Comparison of ENCODE assay signal across 10 mouse cellular contexts in the genomic region with DNA sequence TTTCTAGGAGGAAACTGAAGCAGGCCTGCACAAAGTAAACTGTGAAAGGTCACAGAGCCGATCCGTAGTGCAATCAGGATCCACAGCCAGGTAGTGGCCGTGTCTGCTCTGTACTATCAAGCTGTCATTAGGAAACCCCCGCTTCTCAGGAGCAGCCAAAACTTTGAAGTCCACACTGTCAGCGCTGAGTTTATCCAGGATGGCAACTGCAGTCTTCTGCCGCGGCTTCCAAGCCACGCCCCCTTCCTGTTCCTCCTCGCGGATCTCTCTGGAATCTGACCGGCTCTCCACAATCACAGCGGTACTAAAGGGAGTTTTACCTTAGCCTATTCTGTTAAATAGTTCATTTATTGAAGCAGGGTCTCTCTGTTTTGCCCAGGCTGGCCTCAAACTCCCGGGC. TPM values are rescaled to one million over a fixed set of nuclear protein-coding genes. Genes with fewer than 3 reads are reported as not detected.
DNase-seq lines count a peak whose midpoint lies in the region; ATAC-seq and TF ChIP-seq lines count a peak whose summit lies in the region.
"Had no signal": no experiment of that assay in that cellular context is flagged by ENCODE, and none has a peak within 500 bp of the region (broad histone marks: within the 10 kb centered on the region; RNA-seq: fewer than 3 reads in every experiment).

No protein-coding gene starts in this region.

- 0 out of 2 replicates have a peak, but pooled peaks cover under 1% of the 10 kb centered on the region for H3K9me3 ChIP-seq in midbrain, embryonic 10.5 days (replicated peaks)
- H3K9me3 ChIP-seq in midbrain, postnatal 0 days (ENCODE audit: low read length) = no peaks in the 10 kb centered on the region
- no peaks in the 10 kb centered on the region for H3K9me3 ChIP-seq in heart, embryonic 13.5 days
- no peaks in the 10 kb centered on the region for H3K9me3 ChIP-seq in limb, embryonic 10.5 days (replicated peaks)
- 0 out of 2 replicates have a peak, but pooled peaks cover 1% of the 10 kb centered on the region for H3K9me3 ChIP-seq in midbrain, embryonic 14.5 days (ENCODE audit: control insufficient read depth, low read length)

- no peak overlapping the region for H3K4me2 ChIP-seq in midbrain, postnatal 0 days (ENCODE audit: low read depth, low read length, poor library complexity, severe bottlenecking)
- H3K4me2 ChIP-seq in heart, embryonic 13.5 days = peak overlapping the region; percentile 61
- peak overlapping the region; percentile 21; the same call in 1 of the 2 replicates for H3K4me2 ChIP-seq in midbrain, embryonic 14.5 days (ENCODE audit: low read length)

- peak; percentile 36 for DNase-seq in midbrain, embryonic 10.5 days (ENCODE audit: low spot score)
- DNase-seq in midbrain, postnatal 0 days (ENCODE audit: low spot score) = no peak
- peak; percentile 47 for DNase-seq in limb, embryonic 10.5 days (ENCODE audit: low spot score)
- no peak for DNase-seq in midbrain, embryonic 14.5 days
- no peak for DNase-seq in cerebellum, postnatal 36 days
- no peak for DNase-seq in urinary bladder, adult 2 months (ENCODE audit: low spot score)
- DNase-seq in right cerebral cortex, postnatal 14 days = no peak

- no peaks in the 10 kb centered on the region for H3K36me3 ChIP-seq in midbrain, embryonic 10.5 days
- H3K36me3 ChIP-seq in midbrain, postnatal 0 days (ENCODE audit: insufficient read depth, low read length) = no peaks in the 10 kb centered on the region
- H3K36me3 ChIP-seq in heart, embryonic 13.5 days = no peaks in the 10 kb centered on the region
- no peaks in the 10 kb centered on the region for H3K36me3 ChIP-seq in limb, embryonic 10.5 days
- H3K36me3 ChIP-seq in midbrain, embryonic 14.5 days (ENCODE audit: control insufficient read depth, insufficient read depth, low read length) = no peaks in the 10 kb centered on the region

- no peak overlapping the region for H3K9ac ChIP-seq in midbrain, postnatal 0 days (replicated peaks; ENCODE audit: low read length, poor library complexity, severe bottlenecking)
- H3K9ac ChIP-seq in heart, embryonic 13.5 days = no peak overlapping the region
- no peak overlapping the region for H3K9ac ChIP-seq in midbrain, embryonic 14.5 days (replicated peaks; ENCODE audit: low read length)

- no peak overlapping the region for H3K27ac ChIP-seq in midbrain, embryonic 10.5 days (replicated peaks)
- H3K27ac ChIP-seq in midbrain, postnatal 0 days (ENCODE audit: low read depth, low read length) = no peak overlapping the region
- H3K27ac ChIP-seq in heart, embryonic 13.5 days (replicated peaks) = no peak overlapping the region
- H3K27ac ChIP-seq in limb, embryonic 10.5 days = no peak overlapping the region
- no peak overlapping the region for H3K27ac ChIP-seq in midbrain, embryonic 14.5 days (replicated peaks; ENCODE audit: low read depth, low read length)

- peaks cover 100% of the 10 kb centered on the region for H3K27me3 ChIP-seq in midbrain, embryonic 10.5 days (ENCODE audit: low read depth, poor library complexity, severe bottlenecking)
- H3K27me3 ChIP-seq in midbrain, postnatal 0 days (ENCODE audit: insufficient read depth, low read length) = peaks cover 48% of the 10 kb centered on the region
- peaks cover 94% of the 10 kb centered on the region for H3K27me3 ChIP-seq in heart, embryonic 13.5 days (replicated peaks)
- peaks cover 94% of the 10 kb centered on the region for H3K27me3 ChIP-seq in limb, embryonic 10.5 days (ENCODE audit: low read depth, poor library complexity, severe bottlenecking)
- H3K27me3 ChIP-seq in midbrain, embryonic 14.5 days (ENCODE audit: control insufficient read depth, insufficient read depth, low read length) = peaks cover 66% of the 10 kb centered on the region

- no peak for TF ChIP-seq CTCF in midbrain, postnatal 0 days (IDR thresholded peaks at IDR 0.05)

- WGBS in midbrain, embryonic 10.5 days = 5% methylated on average over 13 of the region's 13 CpGs
- WGBS in midbrain, postnatal 0 days = 7% methylated on average over 13 of the region's 13 CpGs
- WGBS in heart, embryonic 13.5 days = 2% methylated on average over 13 of the region's 13 CpGs
- 1% methylated on average over 13 of the region's 13 CpGs for WGBS in limb, embryonic 10.5 days
- WGBS in midbrain, embryonic 14.5 days = 4% methylated on average over 13 of the region's 13 CpGs

- H3K4me3 ChIP-seq in midbrain, embryonic 10.5 days = peak overlapping the region; percentile 21; the same call in 1 of the 2 replicates
- no peak overlapping the region for H3K4me3 ChIP-seq in midbrain, postnatal 0 days (ENCODE audit: low read depth, low read length)
- peak overlapping the region; percentile 30 for H3K4me3 ChIP-seq in heart, embryonic 13.5 days
- H3K4me3 ChIP-seq in limb, embryonic 10.5 days = peak overlapping the region; percentile 27
- H3K4me3 ChIP-seq in midbrain, embryonic 14.5 days (replicated peaks; ENCODE audit: low read depth, low read length) = 0 out of 2 replicates have a peak overlapping the region, but pooled peaks have one; percentile 3
- H3K4me3 ChIP-seq: erythroblast, embryonic 14.5 days had no signal

- ATAC-seq in midbrain, postnatal 0 days (ENCODE audit: low FRiP score) = no peak
- no peak for ATAC-seq in heart, embryonic 13.5 days (ENCODE audit: extremely low read depth, insufficient number of reproducible peaks, low FRiP score, low TSS enrichment)
- ATAC-seq in midbrain, embryonic 14.5 days (ENCODE audit: low FRiP score, low TSS enrichment) = no peak

- peaks cover 25% of the 10 kb centered on the region for H3K4me1 ChIP-seq in midbrain, embryonic 10.5 days
- H3K4me1 ChIP-seq in midbrain, postnatal 0 days (ENCODE audit: insufficient read depth, low read length) = no peaks in the 10 kb centered on the region
- H3K4me1 ChIP-seq in heart, embryonic 13.5 days = peaks cover 11% of the 10 kb centered on the region; the same call in 1 of the 2 replicates
- H3K4me1 ChIP-seq in limb, embryonic 10.5 days = peaks cover 12% of the 10 kb centered on the region
- H3K4me1 ChIP-seq in midbrain, embryonic 14.5 days (ENCODE audit: control insufficient read depth, insufficient read depth, low read length) = 0 out of 2 replicates have a peak, but pooled peaks cover 4% of the 10 kb centered on the region

RNA-seq across cellular contexts. Expression of gene Nkx2-3, which starts 27.3 kb away (rescaled TPM):
- 0.21 and 0.42 TPM in 2 replicates for polyA plus RNA-seq in midbrain, embryonic 10.5 days (2016; fragmentation: Nextera tagmentation; extraction: Ambion mirVana)
- 0.05 TPM in 1 of 2 replicates, not detected in the other for total RNA-seq in midbrain, postnatal 0 days (2014; rRNA removed)
- 0.12 TPM in 1 of 2 replicates, not detected in the other for polyA plus RNA-seq in midbrain, postnatal 0 days (2015; fragmentation: Nextera tagmentation; extraction: Ambion mirVana)
- polyA plus RNA-seq in heart, embryonic 13.5 days (2015; fragmentation: Nextera tagmentation; extraction: Ambion mirVana) = 0.06 TPM in 1 of 2 replicates, not detected in the other
- polyA plus RNA-seq in limb, embryonic 10.5 days (2016; fragmentation: Nextera tagmentation; extraction: Ambion mirVana) = 0.65 TPM in 1 of 2 replicates, not detected in the other
- 0.30 and 0.62 TPM in 2 replicates for polyA plus RNA-seq in midbrain, embryonic 14.5 days (2014; fragmentation: Nextera tagmentation; extraction: Ambion mirVana)
- polyA plus RNA-seq in urinary bladder, adult 2 months (2012; rRNA removed) = not detected in 2 replicates
- polyA plus RNA-seq: erythroblast, embryonic 14.5 days; neural tube, embryonic 14.5 days had no signal

Comparison
In these comparisons a context has a peak if more than half of its experiments do, and no peak if none do; other contexts are left out.
1. DNase-seq: peak in midbrain, embryonic 10.5 days (single experiment) and limb, embryonic 10.5 days (single experiment); none in midbrain, postnatal 0 days (single experiment), midbrain, embryonic 14.5 days (single experiment), cerebellum, postnatal 36 days (0 of 2), urinary bladder, adult 2 months (single experiment) and right cerebral cortex, postnatal 14 days (single experiment).